Mouse (Mus musculus) erythroblast, embryonic 14.5 days (primary cell): ENCODE results near the gene Mdp1. TPM values are rescaled to one million over a fixed set of nuclear protein-coding genes. Genes with fewer than 3 reads are reported as not detected.
A peak's percentile ranks its signal among the peaks of the same experiment; 100 is the strongest.

Experiments
- H3K27me3 ChIP-seq: 2 replicates; pipeline ENCODE4 v1.6.1; 2012; ENCODE audit warnings: inconsistent platforms; ENCODE audit not compliant: control insufficient read depth
- H3K36me3 ChIP-seq: 2 replicates; pipeline ENCODE4 v1.6.1; 2012; ENCODE audit warnings: mild to moderate bottlenecking, inconsistent platforms; ENCODE audit not compliant: control insufficient read depth
- H3K4me1 ChIP-seq: 2 replicates; pipeline ENCODE4 v1.6.1; 2012; ENCODE audit warnings: inconsistent platforms; ENCODE audit not compliant: control insufficient read depth
- H3K4me3 ChIP-seq: replicated peaks from 2 replicates; pipeline ENCODE3; 2012; ENCODE audit warnings: moderate library complexity, mild to moderate bottlenecking, inconsistent platforms
- H3K9me3 ChIP-seq: 2 replicates; pipeline ENCODE4 v1.6.1; 2012; ENCODE audit warnings: low read length, inconsistent platforms, mixed read lengths; ENCODE audit not compliant: control insufficient read depth
- GATA1 ChIP-seq: IDR thresholded peaks from 2 replicates; pipeline ENCODE4 v1.6.1; 2012; ENCODE audit warnings: low read length, inconsistent platforms, mixed read lengths
- TAL1 ChIP-seq: IDR thresholded peaks from 3 replicates; pipeline ENCODE4 v1.6.1; 2012; ENCODE audit warnings: low read length, inconsistent platforms, mixed read lengths
- polyA plus RNA-seq: library from polyadenylated mRNA; stranded (reverse); fragments of >175 nt; gene quantifications from 2 replicates; pipeline ENCODE4 v1.2.3, GENCODE M21; 2012

Gene Mdp1
- polyA plus RNA-seq, 1 experiment, result 1.0 TPM

- H3K27me3 ChIP-seq, result no peaks in the 10 kb centered on the region
- TF ChIP-seq GATA1, result no peak
- no peak for TF ChIP-seq TAL1
- peaks cover 96% of the 10 kb centered on the region for H3K36me3 ChIP-seq
- H3K4me1 ChIP-seq, result peaks cover 38% of the 10 kb centered on the region
- peak overlapping the region; percentile 71 for H3K4me3 ChIP-seq
- no peaks in the 10 kb centered on the region for H3K9me3 ChIP-seq
Measured at GRCm38 (mm10) chr14:55634874-55635522, 25.3 kb downstream of the Mdp1 start.

- no peaks in the 10 kb centered on the region for H3K9me3 ChIP-seq
- H3K36me3 ChIP-seq, result peaks cover 100% of the 10 kb centered on the region
- H3K4me1 ChIP-seq, result peaks cover 29% of the 10 kb centered on the region
- TF ChIP-seq TAL1, result no peak
- no peak for TF ChIP-seq GATA1
- H3K27me3 ChIP-seq, result no peaks in the 10 kb centered on the region
- H3K4me3 ChIP-seq, result no peak overlapping the region
Measured at GRCm38 (mm10) chr14:55629312-55629711, 31.0 kb downstream of the Mdp1 start.

DNA sequence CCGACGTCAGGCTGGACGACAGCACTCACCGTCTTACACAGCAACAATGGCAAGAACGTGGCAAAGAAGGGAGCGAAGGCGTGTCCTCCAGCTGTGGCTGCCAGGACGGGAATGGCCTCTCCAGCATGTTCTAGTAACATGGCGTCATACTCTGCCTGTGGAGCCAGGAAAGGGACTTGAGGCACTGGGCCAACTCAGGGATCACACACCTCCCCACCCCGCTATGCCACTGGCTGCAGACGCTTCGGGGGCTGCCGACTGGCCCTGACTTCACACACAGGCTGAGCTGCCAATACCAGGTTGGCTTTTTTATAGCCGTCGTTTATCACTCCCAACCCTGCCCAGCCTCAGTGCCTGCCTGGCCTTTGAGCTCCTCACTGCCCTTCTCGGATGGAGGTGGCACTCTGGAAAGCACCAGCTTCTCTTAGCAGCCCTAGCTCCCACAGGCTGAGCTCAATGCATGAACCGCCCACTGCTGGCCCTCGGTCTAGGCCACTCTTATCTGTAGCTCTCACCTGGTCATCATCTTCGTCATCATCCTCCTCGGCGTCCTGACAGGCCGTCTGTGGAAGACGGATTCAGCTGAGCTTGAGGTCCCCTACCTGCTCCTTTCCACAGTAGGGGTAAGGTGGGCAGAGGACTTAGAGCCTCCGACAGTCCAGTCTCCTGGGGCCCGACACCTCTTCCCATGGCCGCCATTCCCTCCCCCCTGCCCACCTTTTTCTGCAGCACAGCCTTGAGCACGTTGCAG lies 32.1 kb downstream of the Mdp1 start:
- Histone ChIP-seq H3K4me3 (no peak overlapping the region), H3K4me1 (peaks cover 26% of the 10 kb centered on the region), H3K27me3 (no peaks in the 10 kb centered on the region), H3K9me3 (no peaks in the 10 kb centered on the region), H3K36me3 (peaks cover 94% of the 10 kb centered on the region)
- TF ChIP-seq TAL1 (no peak), GATA1 (no peak)

GRCm38 (mm10) chr14:55618486-55619195 lies 41.7 kb downstream of the Mdp1 start:
- peaks cover 64% of the 10 kb centered on the region for H3K4me1 ChIP-seq
- TF ChIP-seq TAL1, result no peak
- peak; percentile 69 for TF ChIP-seq GATA1

GRCm38 (mm10) chr14:55617822-55618221 lies 42.5 kb downstream of the Mdp1 start, which contains the start of gene Rec8:
TSS of gene Rec8 (plus strand) at chr14:55618037.
- no peak for TF ChIP-seq TAL1
- no peak for TF ChIP-seq GATA1
- H3K9me3 ChIP-seq, result no peaks in the 10 kb centered on the region
- H3K4me3 ChIP-seq, result peak within 1 kb of the TSS; percentile 23
- H3K36me3 ChIP-seq, result no peaks in the 10 kb centered on the region; the same call in 1 of the 2 replicates
- H3K27me3 ChIP-seq, result no peaks in the 10 kb centered on the region
- peaks cover 71% of the 10 kb centered on the region for H3K4me1 ChIP-seq

More at GRCm38 (mm10) chr14:55618486-55619195, 41.7 kb downstream of the Mdp1 start:
- Histone ChIP-seq H3K9me3 (no peaks in the 10 kb centered on the region), H3K36me3 (peaks cover 2% of the 10 kb centered on the region), H3K27me3 (no peaks in the 10 kb centered on the region), H3K4me3 (peak overlapping the region; percentile 23)

DNA sequence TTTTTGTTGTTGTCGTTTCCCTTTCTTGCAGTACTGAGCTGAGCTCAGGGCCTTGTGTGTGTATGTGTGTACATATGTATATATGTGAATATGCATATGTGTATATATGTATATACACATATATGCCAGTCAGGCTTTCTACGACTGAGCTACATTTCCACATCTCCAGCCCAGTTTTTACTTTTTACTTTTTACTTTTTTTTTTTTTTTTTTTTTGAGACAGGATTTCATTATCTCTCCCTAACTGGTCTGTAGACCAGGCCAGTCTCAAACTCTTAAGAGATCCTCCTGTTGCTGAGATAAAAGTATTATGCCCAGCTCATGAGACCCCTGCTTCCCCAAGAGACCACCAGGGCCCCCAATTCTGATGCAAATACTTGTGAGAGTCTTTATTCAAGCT lies 43.5 kb downstream of the Mdp1 start:
- Histone ChIP-seq H3K4me3 (no peak overlapping the region), H3K36me3 (no peaks in the 10 kb centered on the region), H3K9me3 (no peaks in the 10 kb centered on the region), H3K4me1 (peaks cover 66% of the 10 kb centered on the region), H3K27me3 (no peaks in the 10 kb centered on the region)
- TF ChIP-seq TAL1 (no peak), GATA1 (no peak)

GRCm38 (mm10) chr14:55615876-55616275 lies 44.4 kb downstream of the Mdp1 start:
- Histone ChIP-seq H3K9me3 (no peaks in the 10 kb centered on the region), H3K27me3 (no peaks in the 10 kb centered on the region), H3K4me3 (no peak overlapping the region), H3K36me3 (peaks cover 3% of the 10 kb centered on the region), H3K4me1 (peaks cover 64% of the 10 kb centered on the region)
- TF ChIP-seq GATA1 (no peak), TAL1 (no peak)

DNA sequence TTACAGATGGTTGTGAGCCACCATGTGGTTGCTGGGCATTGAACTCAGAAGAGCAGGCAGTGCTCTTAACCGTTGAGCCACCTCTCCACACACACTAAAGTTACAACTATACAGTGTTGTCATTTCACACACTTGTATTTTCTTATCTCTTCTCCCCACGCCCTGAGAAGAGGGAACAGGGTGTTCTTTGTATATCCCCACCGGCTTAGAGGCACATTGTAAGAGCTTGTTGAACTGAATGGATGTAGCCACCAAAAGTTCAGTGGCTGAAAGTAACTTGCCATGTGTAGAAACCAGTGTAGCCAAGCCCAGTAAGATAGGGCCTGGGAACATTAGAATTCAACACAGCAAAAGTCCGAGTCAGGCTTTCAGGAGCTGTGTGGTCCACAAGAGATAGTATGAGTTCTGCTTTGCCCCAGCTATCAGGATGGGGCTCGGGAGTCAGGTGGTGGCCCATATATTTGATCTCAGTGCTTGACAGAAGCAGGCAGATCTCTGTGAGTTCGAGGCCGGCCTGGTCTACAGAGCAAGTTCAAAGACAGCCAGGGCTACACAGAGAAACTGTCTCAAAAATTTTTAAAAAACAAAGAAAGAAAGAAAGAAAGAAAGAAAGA lies 45.6 kb downstream of the Mdp1 start:
- Histone ChIP-seq H3K27me3 (no peaks in the 10 kb centered on the region), H3K4me3 (no peak overlapping the region), H3K4me1 (peaks cover 65% of the 10 kb centered on the region), H3K36me3 (peaks cover 13% of the 10 kb centered on the region), H3K9me3 (no peaks in the 10 kb centered on the region)
- TF ChIP-seq GATA1 (0 out of 2 replicates have a peak, but pooled peaks have one; percentile 31), TAL1 (no peak)
